12 mouse cellular contexts compared by ENCODE assay signal in the genomic region with DNA sequence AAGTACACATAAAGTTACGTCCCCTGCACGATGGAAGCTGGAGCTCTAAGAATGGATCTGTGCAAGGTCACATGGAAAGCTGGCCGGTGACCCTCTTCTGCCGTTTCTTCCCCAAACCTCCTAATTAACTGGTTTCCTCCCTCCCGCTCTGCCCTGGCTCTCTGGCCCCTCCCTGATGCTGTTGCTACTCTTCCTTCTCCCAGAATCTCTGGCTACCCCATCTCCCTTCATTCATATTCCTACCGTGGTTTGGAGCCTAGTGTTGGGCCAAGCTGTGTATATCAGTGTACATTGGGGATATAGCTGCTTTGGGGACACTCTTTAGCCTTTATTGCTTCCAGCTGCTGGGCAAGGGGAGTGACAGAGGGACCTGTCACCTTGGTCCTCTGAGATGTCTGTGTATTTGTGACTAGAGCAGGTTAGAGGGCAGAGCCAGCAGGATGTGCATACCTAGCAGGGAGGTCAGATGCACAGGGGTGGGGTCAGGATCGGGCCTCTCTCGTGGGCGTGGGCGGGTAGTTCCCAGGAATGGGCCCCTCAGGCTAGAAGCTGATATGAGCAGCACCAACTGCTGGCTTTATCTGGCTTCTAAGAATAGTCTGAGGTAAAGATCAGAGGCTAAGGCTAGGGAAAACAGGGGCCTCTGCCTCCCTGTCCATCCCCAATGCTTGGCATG. TPM values are rescaled to one million over a fixed set of nuclear protein-coding genes. Genes with fewer than 3 reads are reported as not detected.
DNase-seq lines count a peak whose midpoint lies in the region; ATAC-seq lines count a peak whose summit lies in the region.
"Had no signal": no experiment of that assay in that cellular context is flagged by ENCODE, and none has a peak within 500 bp of the region (broad histone marks: within the 10 kb centered on the region; RNA-seq: fewer than 3 reads in every experiment).

No protein-coding gene starts in this region.

- H3K9me3 ChIP-seq in lung, embryonic 15.5 days, result no peaks in the 10 kb centered on the region
- no peaks in the 10 kb centered on the region for H3K9me3 ChIP-seq in limb, embryonic 15.5 days
- H3K9me3 ChIP-seq in stomach, embryonic 16.5 days (replicated peaks; ENCODE audit: control insufficient read depth, low read length), result no peaks in the 10 kb centered on the region

- ATAC-seq in lung, embryonic 15.5 days (ENCODE audit: borderline replicate concordance, extremely low read depth, low FRiP score, low TSS enrichment), result peak; percentile 43; the same call in 1 of the 2 replicates
- ATAC-seq in limb, embryonic 15.5 days (ENCODE audit: insufficient number of reproducible peaks, low FRiP score, low TSS enrichment, low read depth), result no peak
- ATAC-seq in stomach, embryonic 16.5 days (ENCODE audit: insufficient read depth, low FRiP score), result peak; percentile 87

- no peak overlapping the region for H3K9ac ChIP-seq in lung, embryonic 15.5 days
- 0 out of 2 replicates have a peak overlapping the region, but pooled peaks have one; percentile 20 for H3K9ac ChIP-seq in limb, embryonic 15.5 days
- no peak overlapping the region for H3K9ac ChIP-seq in stomach, embryonic 16.5 days (ENCODE audit: low read length)

- H3K36me3 ChIP-seq in lung, embryonic 15.5 days, result no peaks in the 10 kb centered on the region
- H3K36me3 ChIP-seq in limb, embryonic 15.5 days, result no peaks in the 10 kb centered on the region
- no peaks in the 10 kb centered on the region for H3K36me3 ChIP-seq in stomach, embryonic 16.5 days (ENCODE audit: control insufficient read depth, insufficient read depth, low read length)

- H3K4me2 ChIP-seq in lung, embryonic 15.5 days, result no peak overlapping the region
- no peak overlapping the region for H3K4me2 ChIP-seq in limb, embryonic 15.5 days
- no peak overlapping the region for H3K4me2 ChIP-seq in stomach, embryonic 16.5 days (ENCODE audit: low read depth, low read length)

- peak; percentile 8 for DNase-seq in embryo, embryonic 10 days (ENCODE audit: low spot score)
- DNase-seq in embryo, embryonic 11 days, result no peak
- no peak for DNase-seq in lung, postnatal 4 days
- no peak for DNase-seq in urinary bladder, postnatal 4 days (ENCODE audit: low spot score in 2 of 2)
- no peak for DNase-seq in thymus, postnatal 10 days (ENCODE audit: low spot score in 2 of 2)
- DNase-seq: adrenal gland, postnatal 10 days; cerebellum, adult 9-11 months; gastrocnemius, postnatal 14 days; thymus, postnatal 25 days had no signal

- no peak overlapping the region for H3K4me3 ChIP-seq in lung, embryonic 15.5 days
- H3K4me3 ChIP-seq in limb, embryonic 15.5 days, result no peak overlapping the region
- H3K4me3 ChIP-seq in stomach, embryonic 16.5 days (replicated peaks; ENCODE audit: low read length), result no peak overlapping the region

- no peaks in the 10 kb centered on the region for H3K4me1 ChIP-seq in lung, embryonic 15.5 days
- no peaks in the 10 kb centered on the region for H3K4me1 ChIP-seq in limb, embryonic 15.5 days
- 0 out of 2 replicates have a peak, but pooled peaks cover 6% of the 10 kb centered on the region for H3K4me1 ChIP-seq in stomach, embryonic 16.5 days (ENCODE audit: control insufficient read depth, insufficient read depth, low read length)

- H3K27ac ChIP-seq in lung, embryonic 15.5 days, result no peak overlapping the region
- 0 out of 2 replicates have a peak overlapping the region, but pooled peaks have one; percentile 11 for H3K27ac ChIP-seq in limb, embryonic 15.5 days
- H3K27ac ChIP-seq in stomach, embryonic 16.5 days (ENCODE audit: low read length), result no peak overlapping the region

- no peaks in the 10 kb centered on the region for H3K27me3 ChIP-seq in lung, embryonic 15.5 days
- no peaks in the 10 kb centered on the region for H3K27me3 ChIP-seq in limb, embryonic 15.5 days
- no peaks in the 10 kb centered on the region for H3K27me3 ChIP-seq in stomach, embryonic 16.5 days (ENCODE audit: control insufficient read depth, insufficient read depth, low read length)

- 37% methylated on average over 10 of the region's 10 CpGs for WGBS in lung, embryonic 15.5 days
- 33% methylated on average over 10 of the region's 10 CpGs for WGBS in limb, embryonic 15.5 days
- 32% methylated on average over 10 of the region's 10 CpGs for WGBS in stomach, embryonic 16.5 days

RNA-seq across cellular contexts. Expression of a gene that starts 6.3 kb away (rescaled TPM):
- polyA plus RNA-seq in lung, embryonic 15.5 days (2015; fragmentation: Nextera tagmentation; extraction: Ambion mirVana), result 0.85 and 1.1 TPM in 2 replicates
- polyA plus RNA-seq in limb, embryonic 15.5 days (2015; fragmentation: Nextera tagmentation; extraction: Ambion mirVana), result 2.5 and 4.9 TPM in 2 replicates
- 0.21 and 0.58 TPM in 2 replicates for polyA plus RNA-seq in stomach, embryonic 16.5 days (2015; fragmentation: Nextera tagmentation; extraction: Ambion mirVana)

RNA-seq across cellular contexts. Expression of a gene that starts 12.1 kb away (rescaled TPM):
- polyA plus RNA-seq in lung, embryonic 15.5 days (2015; fragmentation: Nextera tagmentation; extraction: Ambion mirVana), result 26.5 and 29.8 TPM in 2 replicates
- polyA plus RNA-seq in limb, embryonic 15.5 days (2015; fragmentation: Nextera tagmentation; extraction: Ambion mirVana), result 26.7 and 28.3 TPM in 2 replicates
- 41.8 and 42.5 TPM in 2 replicates for polyA plus RNA-seq in stomach, embryonic 16.5 days (2015; fragmentation: Nextera tagmentation; extraction: Ambion mirVana)
